Mouse (Mus musculus): ENCODE measurements around the gene Gm42791.

GRCm38 (mm10) chr5:148931301-148931700, 63.6 kb downstream of the Gm42791 start:
- no peak for TF ChIP-seq KAT2A (IDR thresholded peaks at IDR 0.05; ENCODE audit: insufficient replicate concordance, low read length)
- TF ChIP-seq CTCF (conservative IDR thresholded peaks at IDR 0.05 in 1 of 2, IDR thresholded peaks at IDR 0.05 in 1 of 2; ENCODE audit: low read depth in 2 of 2, low read length in 2 of 2), result no peak
- TF ChIP-seq USF1 (IDR thresholded peaks at IDR 0.05; ENCODE audit: low read depth, low read length), result no peak
- no peak for TF ChIP-seq IRF4 (IDR thresholded peaks at IDR 0.05; ENCODE audit: low read depth, low read length)
- TF ChIP-seq POLR2A (IDR thresholded peaks at IDR 0.05; ENCODE audit: low read depth, low read length), result no peak
- TF ChIP-seq CHD2 (IDR thresholded peaks at IDR 0.05; ENCODE audit: low read length), result no peak
- TF ChIP-seq HCFC1 (IDR thresholded peaks at IDR 0.05; ENCODE audit: low read depth, low read length), result no peak
